Mouse (Mus musculus): Measurements from ENCODE around the gene Acadl.

Acadl gene

DNA sequence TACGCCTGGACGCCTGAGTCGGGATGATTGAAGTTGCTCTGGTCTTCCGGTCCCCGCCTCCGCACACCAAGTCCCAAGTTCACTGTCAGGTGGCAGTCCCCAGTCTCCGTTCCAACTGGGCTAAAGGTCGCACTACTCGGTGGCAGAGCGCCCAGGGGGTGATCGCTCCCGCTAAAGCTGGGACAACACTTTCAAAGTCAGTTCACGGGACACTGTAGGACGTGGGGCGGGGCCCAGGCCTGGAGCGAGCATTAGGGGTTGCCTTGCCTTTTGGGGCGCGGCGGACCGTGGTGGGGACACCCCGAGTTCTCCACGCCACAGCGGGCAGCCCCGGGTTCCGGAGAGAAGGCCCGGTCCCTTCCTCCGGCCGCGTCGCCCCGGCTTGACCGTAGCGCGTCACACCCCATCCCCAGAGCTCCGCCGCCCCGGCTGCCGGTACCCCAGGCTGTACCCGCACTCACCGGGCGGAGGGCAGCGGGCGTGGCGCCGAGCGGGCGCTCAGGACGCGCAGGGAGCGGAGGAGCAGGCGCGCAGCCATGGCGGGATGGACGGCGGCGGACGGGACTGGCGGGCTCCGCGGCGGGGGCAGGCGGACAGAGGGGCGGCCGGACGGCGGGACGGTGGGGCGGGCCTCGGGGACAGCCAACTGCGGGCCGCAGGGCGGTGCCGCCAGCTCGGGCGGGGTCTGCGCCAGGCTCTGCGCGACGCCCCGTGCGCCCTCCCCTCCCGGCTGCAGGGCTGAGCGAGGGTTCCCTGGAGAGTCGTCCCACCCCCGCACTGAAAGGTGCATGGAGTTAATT is at the start of gene Acadl:
Acadl (minus strand) TSS at position 566 of the 800 bp plus-strand sequence.
- DNase-seq, result peak; percentile 93

DNA sequence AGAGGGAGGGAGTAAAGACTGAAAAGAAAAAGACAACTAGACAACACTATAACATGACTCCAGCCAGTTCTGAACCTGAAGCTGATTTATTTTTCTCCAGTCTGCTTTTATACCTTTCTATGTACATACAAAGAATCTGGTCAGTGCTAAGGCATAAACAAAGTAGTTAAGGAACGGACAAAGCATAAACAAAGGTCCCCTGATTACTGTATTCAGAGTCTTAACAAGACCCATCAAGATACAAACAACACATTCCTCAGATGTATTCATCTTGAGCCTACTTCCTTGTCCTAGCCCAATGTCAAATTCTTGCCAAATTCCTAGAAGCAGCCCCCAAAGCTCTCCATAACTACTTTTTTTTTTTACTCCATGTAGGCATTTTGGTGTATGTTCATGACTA is 49.2 kb upstream of the Acadl start:
- DNase-seq, result no peak

GRCm38 (mm10) chr1:66902566-66902965 is 39.5 kb upstream of the Acadl start:
- no peak for DNase-seq

DNA sequence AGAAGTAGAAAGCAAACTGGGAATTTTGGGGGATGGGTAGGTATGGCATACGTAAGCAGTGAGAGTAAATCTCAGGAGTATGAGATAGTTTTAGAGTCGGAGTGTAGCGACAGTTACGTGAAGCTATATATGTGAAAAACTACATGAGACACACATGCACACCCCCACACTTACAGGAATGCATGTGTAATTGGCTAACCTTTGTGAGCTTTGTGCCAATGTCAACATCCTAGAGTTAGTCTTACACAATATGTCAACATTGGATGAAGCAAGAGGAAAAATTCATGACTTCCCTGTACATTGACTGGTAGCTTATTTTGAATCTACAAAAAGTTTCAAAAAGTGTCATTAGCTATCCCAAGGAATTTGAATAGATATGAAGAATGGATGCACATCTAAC is 37.9 kb upstream of the Acadl start:
- no peak for DNase-seq

GRCm38 (mm10) chr1:66898261-66898660 is 35.2 kb upstream of the Acadl start:
- no peak for DNase-seq

DNA sequence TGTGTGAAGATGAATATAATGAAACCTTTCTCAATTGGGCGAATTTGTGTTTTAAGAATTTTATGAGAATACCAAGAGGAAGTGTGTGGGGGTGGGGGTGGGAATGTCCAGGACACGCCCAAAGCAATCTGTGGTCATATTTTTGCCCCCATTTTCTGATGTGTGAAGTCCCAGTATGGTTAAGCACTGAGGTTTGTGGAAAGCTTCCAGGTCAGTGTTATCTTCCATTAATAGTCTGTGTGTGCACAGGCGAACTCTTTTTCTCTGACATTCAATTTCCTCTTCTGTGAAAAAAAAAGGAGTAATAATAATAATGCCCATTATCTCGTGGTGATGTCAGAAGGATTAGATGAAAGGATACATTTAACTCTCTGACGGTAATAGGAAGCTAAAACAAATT is 33.5 kb upstream of the Acadl start:
- no peak for DNase-seq

DNA sequence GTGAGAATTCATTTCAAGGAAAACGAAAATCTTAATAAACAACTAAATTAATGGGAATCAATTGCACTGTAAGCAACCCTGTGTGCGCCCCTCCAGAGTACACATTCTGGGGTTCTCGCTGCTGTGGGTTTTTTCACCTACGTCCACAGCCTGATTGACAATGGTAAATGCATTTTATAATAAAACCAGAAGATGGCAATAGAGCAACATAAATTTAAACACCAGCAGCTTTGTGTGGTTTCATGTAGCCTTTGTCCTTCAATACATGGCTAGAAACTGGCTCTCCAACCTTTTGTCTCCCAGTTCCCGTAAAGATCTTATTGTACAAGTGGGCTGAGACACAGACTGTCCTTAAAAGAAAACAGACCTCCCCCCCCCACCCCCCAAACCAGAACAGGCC is 33.0 kb upstream of the Acadl start:
- peak; percentile 19 for DNase-seq

DNA sequence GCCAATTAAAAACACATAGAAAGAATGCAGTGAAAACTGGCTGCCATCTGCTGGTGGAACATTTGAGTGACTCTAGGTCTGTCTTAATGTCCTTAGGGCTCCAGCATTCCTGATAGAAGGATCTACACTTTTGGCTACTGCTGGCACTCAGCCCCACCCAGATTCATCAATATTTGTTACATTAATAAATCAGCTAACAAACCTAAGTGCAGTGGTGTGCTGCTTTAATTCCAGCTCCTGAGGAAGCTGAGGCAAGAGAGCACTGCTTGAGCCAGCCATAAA is 32.7 kb upstream of the Acadl start:
- peak; percentile 78 for DNase-seq

DNA sequence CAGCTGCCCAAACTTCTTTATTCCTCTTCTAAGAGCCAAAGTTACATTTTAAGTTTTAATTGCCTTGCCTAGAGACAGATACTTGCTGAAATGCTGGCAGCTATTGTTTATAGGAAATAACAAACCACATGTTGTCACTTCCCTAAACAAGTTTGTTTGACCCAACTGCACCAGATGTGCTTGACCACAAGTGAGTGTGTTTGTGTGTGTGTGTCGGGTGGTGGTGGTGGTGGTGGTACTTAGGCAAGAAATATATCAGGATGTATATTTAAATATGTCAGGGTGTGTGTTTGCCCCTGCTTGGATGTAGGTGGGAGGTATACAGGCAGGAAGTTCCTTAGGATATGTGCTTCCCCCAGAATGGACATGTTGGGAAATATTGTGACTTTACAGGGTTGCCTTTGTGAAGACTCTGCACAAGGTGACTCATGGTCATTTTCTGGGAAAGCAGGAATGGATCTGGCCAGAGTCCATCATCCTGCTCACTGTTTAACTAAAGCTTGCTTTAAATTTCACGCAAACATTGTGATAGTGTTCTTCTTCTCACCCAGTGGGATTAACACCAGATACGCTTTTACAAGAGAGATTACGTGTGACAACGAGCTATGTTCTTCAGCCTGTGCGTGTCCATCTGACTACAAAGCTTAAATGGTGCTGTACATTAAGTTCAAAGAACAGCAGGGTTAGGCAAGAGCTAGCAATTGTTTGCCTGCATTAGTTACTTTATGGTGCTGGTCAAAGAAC is 32.2 kb upstream of the Acadl start:
- DNase-seq, result no peak

GRCm38 (mm10) chr1:66887175-66887574 is 24.1 kb upstream of the Acadl start:
- DNase-seq, result no peak

- no peak for DNase-seq
Observed at GRCm38 (mm10) chr1:66880217-66880616, 17.1 kb upstream of the Acadl start.

DNA sequence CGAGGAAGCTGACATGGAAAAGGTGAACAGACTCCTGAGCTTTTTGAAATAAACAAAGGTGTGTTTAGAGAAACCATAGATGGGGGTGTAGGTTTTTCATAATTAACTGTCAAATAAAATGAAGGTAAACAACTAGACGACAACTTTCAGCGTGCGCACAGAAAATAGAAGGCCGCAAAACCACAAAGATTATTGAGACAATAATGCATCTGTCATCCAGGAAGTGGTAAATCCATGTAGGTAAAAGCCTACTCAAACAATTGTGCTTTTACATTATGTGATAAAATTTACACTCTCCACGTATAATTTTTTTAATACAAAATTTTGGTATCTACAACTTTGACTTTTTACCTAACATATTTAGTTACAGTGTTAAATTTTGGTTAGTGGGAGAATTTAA is 11.7 kb upstream of the Acadl start:
- DNase-seq, result no peak

DNA sequence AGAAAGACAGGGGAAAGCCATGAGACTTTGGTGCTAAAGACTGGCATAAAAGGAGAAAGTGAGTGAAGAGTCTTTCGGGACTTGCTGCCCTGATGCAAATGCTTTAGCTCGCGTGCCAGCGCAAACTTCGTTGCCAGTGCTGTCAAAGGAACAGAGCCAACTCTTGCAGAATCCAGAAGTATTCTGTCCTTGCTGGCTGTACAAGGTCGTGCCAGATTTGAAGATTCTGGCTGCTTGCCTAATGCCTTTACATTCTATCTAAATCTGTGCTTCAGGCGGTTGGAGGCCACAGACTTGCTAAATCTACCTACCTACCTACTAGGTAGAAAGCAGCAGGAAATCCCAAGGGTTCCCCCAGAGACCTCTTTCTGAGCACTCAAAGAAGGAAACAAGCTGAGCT is 8.5 kb upstream of the Acadl start:
- DNase-seq, result peak; percentile 25

DNA sequence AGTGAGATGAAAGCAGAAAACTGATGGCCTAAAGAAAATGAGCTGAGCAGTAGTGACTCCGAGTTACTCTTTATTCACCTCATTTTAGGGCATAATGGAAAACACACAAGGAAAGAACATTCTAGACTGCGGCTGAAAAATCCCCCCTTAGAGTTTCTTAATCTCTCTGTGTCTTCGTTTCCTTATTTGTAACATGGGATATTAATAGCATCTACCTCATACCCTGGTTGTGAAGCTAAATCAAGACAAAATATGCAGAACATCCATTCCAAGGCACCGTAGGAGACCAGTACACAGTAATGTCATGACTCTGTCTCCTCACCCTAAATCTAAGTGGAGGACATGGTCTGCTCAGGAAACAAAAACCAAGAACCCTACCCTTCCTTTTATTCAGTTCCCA is 2.6 kb upstream of the Acadl start:
- DNase-seq, result no peak

GRCm38 (mm10) chr1:66863741-66864495 is 841 bp upstream of the Acadl start:
- no peak for DNase-seq

DNA sequence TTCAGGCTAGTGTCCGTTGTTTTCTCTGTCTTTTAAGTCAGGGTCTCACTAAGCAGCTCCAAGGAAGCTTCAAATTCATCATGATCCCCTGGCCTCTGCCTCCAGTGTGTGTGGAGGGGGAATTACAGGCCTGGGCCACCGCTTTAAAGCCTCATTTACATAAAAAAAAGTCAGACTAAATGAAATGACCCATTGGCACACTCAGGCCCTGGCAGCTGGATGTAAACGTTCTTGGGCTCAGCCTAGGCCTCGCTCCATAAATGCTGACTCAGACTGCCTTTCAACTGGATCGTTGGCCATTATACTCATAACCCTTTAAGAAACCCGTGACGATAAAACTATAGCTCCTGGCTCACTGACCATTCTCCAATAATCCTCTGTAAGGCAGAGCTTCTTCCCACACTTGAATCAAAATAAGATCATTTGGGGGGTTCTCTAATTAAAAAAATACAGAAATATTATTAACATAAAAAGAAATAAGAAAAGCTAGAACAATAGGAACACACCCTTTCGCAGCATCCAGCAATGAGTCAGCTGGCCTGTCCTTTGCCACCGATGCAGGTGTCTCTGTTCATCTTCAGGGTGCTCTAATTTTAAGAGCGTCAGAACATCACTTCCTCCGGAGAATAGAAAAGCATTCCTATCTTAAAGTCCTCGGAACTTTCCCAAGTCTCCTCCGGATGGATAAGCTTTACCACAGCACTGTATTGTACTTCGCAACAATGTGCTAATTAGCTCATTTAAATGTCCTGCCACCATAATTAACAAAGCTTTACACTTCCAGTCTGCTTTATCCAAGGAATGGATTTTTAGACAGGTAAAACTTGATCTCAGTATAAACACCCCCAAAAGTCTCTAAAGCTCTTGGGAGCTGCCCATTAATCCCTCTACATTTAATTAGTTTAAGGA is 1.1 kb downstream of the Acadl start:
- DNase-seq, result no peak

- peak; percentile 46 for DNase-seq
Observed at GRCm38 (mm10) chr1:66847506-66847905, 15.6 kb downstream of the Acadl start.

DNA sequence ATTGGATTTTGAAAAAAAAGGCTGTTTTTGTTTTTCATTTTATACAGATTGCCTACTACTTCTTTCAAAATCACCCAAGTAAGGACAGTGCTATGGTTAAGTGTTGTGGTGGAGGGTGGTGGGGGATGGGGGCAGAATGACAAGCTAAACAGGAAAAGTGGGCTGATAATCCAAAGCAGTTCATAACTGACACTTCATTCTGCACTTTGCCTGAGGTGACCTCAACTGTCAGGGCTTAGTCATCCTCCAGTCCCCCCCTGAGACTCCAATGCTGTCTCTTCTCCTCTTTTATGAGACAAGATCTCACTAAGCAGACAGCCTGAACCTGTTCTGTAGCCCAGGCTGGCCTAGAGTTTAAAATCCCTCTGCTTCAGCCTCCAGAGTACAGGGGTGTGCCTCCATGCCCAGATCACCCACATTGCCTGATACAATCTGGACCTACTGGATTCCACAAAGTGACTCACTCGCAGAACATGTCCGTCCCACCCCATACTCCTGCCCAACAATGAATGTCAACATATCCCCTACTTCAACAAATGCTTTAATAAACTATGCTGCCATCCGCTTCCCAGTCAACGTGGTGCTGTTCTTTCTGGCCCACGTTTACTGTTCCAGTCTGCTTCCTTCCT is 17.3 kb downstream of the Acadl start:
- DNase-seq, result no peak

DNA sequence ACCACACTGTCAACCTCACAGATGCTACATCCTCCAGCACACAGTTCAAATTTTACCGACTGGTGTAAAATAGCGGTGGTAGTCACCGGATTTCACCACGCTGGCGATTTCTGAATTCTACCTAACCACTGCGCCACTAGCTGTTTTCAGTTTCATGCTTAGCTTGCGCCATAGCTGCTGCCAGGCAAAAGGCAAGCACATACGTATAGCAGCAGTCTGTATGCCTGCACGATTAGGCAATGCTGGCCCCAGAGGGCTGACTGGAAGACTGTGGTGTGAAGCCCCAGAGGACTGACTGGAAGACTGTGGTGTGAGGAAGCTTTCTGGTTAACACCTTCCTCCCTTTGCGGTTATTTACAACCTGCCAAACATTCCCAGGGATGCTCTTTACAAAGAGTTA is 21.1 kb downstream of the Acadl start:
- DNase-seq, result no peak

GRCm38 (mm10) chr1:66841510-66841909 is 21.6 kb downstream of the Acadl start:
- DNase-seq, result no peak

GRCm38 (mm10) chr1:66839755-66840438 is 23.2 kb downstream of the Acadl start:
- DNase-seq, result no peak

DNA sequence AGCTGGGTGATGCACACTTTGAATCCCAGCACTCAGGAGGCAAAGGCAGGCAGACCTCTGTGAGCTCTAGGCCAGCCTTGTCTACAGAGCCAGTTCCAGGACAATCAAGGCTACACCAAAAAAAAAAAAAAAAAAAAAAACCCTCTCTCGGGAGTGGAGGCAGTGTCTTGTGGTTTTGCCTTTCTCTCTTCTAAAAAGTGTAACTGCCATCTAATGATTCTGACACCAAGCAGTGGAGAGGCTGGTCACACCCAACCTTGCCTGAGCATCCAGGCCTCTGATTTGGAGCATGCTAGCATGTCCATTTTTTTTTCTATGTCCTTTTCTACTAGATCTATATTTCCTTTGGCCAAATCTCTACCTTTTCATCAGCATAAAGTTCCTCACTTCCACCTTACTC is 23.9 kb downstream of the Acadl start:
- DNase-seq, result no peak

Data from kidney, postnatal 10 days (tissue).